Mouse (Mus musculus) ovary, postnatal 36 days (tissue): ENCODE measurements at regions not wholly inside any gene's neighbourhood (a gene's known extent, or its start where the extent isn't known, plus 50 kb on each side); places are given as distances from the start of the nearest gene placed in this dataset.

Experiments
- DNase-seq: peaks from one replicate; pipeline ENCODE4 v3.0.0; 2022; ENCODE audit warnings: low spot score, mixed read lengths

DNA sequence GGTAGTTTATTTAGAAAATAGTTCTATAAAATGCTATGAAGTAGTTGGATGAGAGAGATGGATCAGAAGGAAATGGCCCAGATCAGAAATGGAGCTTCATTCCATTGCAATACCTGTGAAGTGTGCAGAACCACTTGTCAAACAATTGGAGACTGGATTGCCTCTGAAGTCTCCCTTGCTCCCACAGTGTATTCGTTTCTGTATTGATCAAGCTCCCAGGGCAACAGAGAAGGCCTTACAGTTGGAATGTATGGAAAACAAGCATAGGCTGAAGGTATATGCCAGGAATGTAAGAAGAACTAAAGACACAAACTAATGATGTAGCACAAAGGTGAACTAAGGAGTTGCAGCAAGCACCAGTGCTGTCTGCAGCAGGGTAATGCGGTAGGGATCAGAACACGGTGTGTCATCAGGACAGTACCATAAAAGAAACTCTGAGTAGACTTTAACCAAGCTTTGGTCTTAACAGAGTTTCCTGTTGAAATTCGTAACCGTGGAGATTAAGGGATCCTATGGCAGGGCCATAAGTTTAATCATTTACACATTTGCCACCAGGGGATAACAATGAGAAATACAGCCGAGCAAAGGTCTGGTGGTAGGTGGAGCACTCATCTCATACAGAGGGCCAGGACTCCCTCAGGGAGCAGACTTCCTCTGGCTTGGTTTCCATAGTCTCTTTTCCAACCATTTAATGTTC lies 732.9 kb upstream of the 2610301B20Rik start:
- no peak for DNase-seq

DNA sequence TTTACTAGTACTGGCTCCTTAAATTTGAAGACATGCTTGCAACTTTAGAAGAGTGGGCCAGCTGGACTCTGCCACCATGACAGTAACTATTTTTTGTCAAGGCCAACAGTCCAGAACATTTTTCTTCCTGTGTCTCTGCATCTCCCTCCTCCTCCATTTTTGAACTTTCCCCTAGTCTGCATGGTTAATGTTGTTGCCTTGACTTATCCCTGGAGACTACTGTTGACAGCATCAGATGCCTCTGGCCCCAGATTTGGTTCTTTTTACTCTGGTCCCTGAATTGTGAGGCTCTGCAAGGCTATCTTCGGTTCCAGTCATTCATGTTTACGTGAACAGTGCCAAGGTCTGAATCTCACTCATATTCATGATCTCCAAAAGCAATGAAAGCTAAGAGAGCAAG lies 724.4 kb upstream of the 2610301B20Rik start:
- DNase-seq, result no peak

DNA sequence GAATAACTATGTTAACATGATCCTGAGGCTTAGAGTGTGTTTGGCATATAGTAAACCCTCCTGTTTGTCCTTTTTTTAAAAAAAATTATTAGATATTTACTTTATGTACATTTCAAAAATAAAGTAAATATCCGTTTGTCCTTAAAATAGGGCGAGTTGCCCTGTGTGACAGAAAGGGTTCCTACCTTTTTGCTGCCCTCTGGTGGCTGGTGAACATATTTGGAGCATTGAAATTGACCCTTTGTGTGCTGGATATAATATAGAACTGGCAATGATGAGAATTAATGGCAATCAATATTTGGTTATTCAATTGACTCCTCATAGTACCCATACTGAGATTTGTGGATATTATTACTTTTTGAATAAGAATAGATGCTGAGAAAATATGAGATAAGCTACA lies 723.8 kb upstream of the 2610301B20Rik start:
- no peak for DNase-seq

DNA sequence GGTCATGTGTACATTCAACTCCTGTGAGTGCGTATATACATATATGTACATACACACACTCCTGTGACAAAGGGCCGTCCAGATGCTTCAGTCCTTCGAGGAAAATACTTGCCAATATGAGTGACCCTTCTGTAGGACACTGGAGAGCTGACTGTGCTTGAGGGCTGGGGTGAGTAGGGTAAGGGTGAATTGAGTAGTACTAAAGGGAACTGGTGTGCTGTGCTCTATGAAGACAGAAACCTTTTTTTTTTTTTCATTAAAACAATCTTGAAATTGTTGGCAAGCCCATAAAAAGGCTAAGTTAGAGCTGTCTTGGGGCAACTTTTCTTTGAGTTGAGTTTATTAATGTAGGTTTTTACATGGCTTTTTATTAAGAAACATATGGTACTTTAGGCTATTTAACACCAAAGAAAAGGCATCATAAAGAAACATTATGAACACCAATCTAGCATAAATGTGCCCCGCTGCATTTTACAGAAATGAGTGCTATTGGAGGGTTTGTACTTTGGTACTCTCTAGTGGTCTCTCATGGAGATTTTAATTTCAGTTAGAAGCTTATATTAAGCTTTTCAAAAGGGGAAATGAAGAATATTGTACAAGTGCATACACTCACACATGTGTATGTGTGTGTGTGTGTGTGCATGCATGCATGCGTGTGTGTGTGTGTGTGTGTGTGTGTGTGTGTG lies 718.5 kb upstream of the 2610301B20Rik start:
- no peak for DNase-seq

DNA sequence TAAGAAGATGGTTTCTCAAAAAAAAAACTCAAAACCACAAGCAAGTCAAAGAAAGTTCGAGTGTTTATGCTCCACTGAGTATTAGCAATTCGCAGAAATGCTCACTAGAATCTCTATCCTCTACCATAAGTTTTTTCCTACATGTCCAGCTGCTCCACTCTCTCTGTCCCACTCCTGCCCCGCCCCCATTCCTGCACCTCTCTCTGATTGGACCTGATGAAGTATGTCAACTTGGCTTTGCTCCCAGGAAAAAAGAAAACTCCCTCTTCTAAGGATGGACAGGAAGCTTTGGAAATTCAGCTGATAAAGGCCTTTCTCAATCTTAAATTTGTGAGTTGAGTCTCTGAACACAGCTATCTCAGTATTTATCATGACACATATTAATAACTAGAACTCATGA lies 684.4 kb upstream of the 2610301B20Rik start:
- peak; percentile 18 for DNase-seq

DNA sequence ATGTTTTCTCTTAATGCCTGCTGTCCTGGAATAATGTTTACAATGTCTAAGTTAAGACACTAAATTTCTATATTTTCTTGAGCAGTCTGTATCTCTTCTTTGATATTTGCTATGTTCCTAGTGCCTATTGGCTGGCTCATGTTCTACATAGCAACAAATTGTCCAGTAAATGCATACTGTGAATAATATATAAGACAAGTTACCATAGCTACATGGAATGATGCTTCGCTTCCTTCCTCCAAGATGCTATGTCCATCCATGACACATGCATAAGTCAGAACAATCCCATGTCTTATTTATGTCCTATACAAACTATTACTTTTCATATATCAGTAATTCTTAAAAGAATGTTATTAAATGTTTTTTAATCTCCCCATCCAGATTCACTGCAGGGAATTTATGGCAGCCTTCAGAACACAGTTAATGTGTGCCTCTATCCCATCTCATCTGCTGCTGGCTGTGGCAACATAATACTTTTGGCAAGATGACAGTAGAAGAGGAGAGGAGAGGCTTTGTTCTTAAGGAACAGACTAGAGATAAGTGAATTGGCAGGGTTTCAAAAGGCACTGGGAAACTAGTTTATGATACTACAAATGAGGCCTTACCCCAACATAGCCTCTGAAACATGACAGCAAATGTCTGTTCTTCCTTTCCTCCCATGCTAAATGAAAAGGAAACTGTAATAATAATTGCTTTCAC lies 676.9 kb upstream of the 2610301B20Rik start:
- no peak for DNase-seq

DNA sequence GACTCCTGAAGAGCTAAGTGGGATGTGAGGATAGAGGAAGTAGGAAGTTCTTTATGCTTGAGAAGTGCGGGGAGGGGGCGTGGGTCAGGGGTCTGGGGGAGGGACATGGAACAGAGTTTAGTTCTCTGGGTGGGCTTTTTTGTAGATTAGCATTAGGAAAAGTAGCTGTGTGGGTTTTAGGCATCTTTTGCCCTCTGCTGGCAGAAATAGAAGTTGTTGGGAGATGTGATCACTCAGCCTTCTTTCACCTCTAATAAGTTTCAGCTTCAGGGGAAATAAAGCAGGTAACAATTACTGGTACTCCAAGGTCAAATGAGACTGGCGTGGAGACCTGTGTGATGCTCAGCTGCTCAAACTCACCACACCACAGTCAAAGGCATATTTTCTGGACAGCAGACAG lies 672.5 kb upstream of the 2610301B20Rik start:
- DNase-seq, result no peak

DNA sequence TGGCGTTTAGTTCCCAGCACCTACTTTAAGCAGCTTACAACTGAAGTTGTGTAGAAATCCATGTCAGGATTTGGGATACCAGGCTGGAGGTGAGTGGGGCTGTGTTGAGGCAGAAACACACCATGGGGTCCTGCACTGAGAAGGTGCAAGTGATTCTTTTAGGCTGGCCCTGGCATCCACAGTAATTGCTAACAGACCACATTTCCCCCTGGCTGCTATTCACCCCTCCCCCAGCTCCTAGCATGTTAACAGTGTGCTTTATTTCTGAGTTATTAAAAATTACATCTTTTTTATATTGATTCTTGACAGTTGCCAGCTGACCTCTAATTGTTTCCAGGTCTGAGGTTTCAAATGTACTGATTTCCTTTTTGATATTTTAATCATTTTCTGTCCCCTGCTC lies 670.1 kb upstream of the 2610301B20Rik start:
- no peak for DNase-seq

DNA sequence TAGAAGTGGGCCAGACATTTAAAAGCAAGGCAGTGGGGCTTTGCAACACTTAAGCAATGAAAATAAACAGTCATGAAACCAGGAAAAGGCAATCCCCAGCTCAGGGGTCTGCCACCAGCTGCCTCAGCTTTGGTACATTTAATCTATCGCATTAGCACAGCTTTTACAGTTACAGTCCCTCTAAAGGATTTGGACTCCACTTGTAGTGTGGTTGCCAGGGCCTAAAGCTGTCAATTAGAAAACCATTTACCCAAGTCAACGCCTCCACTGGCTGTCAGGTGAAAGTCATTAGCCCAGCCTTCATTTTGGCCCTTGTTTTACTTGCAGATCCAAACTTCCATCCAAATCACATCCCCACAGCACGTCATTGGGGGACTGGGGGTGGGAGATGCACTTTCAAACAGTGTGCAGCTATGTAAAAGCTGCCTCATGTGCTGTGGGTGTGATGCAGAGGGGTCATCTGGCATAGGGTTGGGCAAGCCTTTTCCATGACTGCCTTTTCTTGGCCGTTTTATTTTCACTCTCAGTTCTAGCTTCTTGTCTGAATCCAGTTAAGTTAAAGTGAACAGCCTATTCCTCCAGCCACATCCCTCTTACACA lies 664.9 kb upstream of the 2610301B20Rik start:
- no peak for DNase-seq

DNA sequence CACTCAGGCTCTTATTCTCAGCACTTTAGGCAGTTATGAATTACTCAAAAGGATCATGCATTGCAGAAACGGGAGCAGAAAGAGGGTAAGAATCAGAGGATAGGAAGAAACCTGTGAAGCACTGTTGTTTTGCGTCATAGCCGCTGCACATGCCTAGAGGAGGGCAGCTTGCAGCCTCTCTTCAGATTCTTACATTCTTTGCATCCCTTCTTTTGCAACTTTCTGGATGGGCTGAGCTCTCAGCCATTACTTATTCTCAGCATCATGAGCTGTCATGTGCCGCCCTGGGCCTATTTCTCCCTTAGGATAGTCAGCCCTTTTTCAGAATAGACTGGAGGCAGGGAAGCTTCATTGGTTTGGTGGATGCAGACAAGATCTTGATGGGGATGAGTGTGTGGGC lies 663.0 kb upstream of the 2610301B20Rik start:
- no peak for DNase-seq

DNA sequence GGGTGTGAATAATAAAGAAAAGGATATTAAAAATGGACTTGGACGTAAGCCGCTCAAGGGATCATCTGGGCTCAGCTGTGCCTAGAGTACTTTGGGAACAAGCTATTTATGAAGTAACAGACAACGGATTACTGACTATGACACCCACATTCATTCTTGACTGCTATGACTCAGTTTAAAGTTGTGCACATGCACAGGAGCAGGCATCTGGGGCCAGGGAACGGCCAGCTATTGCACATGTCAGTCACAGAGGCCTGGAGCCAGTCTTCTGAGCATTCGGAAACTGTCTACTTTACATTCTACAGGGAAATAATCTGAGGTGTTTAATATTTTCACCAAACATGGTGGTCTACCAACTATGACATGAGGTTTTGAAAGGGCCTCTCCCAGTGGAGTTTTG lies 639.0 kb upstream of the 2610301B20Rik start:
- DNase-seq, result no peak

DNA sequence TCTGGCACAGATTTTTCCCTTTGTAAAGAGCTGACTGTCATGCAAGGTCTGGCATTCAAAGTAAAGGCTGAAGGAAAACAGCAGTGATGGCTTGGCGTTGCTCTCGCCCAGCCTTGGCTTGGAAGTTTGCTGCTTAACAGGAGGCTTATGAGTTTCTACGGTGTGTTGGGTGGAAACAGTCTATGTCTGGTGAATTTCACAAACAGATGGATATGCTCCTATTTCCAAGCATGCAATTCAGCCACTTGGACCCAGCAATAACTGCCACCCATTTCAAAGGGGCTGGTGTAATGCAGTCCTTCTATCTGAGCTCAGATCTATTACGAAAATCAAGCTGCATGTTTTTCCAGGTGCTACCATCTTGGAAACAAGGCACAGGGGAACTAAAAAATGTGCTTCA lies 632.2 kb upstream of the 2610301B20Rik start:
- DNase-seq, result no peak

DNA sequence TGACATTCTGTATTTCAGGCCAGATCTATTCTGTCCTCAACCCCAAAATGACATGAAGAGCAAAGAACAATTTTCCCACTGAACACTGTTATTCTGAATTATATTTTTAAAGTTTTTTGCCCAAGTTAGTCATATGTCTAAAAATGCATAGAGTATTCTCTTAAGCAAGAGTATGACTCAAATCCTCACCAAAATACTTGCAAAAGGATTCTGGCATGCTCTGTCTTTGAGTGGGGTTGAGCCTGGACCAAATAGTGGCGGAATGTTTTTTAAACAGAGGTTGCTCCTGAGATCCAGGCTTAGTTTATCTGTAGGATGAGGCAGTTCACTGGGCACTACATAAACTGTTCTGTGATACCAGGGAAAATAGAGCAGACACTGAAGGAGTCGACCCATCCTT lies 631.4 kb upstream of the 2610301B20Rik start:
- DNase-seq, result no peak

DNA sequence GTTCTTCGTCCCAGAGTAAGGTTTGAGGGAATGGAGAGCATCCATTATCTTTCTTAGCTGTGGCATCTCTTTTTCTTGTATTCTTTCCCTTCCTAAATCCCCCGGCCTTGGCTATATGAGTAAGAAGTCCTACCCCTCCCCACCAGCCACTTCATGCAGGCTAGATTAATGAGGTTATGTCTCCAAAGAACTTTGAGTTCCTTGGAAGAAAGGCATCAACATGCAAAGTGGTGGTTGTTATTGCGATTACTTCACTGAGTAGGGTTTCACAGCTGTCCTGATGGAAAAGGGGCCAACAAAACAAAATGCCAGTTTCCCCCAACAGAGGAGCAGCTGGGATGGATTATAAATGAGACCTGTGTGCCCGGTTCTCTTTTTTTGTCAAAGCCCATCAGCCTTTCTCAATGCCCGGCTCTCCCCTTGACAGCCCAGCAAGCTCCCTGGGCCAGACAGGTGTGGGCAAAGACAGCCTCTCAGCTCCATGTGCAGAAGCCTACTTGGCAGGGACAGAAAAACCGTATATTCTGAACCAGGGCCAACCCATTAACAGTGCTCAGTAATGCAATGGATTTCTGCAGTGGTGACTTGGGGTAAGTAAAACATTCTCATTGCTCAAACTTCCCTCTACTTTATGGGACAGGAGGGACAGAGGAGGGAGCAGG lies 620.1 kb upstream of the 2610301B20Rik start:
- DNase-seq, result no peak

DNA sequence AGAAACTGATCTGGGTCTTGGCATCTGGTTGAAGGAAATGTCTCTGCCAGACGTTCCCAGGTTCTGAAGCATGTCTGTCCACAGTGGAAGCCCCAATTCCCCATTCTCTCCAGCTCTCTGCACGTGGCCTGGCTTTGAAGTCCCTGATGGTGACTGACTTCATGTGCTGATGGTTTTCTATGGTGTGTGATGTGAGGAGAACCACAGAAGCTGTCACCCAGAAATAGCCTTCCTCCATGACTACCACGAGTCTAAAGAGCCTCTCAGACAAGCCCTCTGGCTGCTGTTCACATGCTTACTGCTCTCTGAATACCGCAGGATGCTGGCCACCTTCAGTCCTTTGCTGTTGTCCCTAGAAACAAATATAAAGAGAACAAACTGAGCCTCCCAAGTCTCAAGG lies 616.8 kb upstream of the 2610301B20Rik start:
- no peak for DNase-seq

DNA sequence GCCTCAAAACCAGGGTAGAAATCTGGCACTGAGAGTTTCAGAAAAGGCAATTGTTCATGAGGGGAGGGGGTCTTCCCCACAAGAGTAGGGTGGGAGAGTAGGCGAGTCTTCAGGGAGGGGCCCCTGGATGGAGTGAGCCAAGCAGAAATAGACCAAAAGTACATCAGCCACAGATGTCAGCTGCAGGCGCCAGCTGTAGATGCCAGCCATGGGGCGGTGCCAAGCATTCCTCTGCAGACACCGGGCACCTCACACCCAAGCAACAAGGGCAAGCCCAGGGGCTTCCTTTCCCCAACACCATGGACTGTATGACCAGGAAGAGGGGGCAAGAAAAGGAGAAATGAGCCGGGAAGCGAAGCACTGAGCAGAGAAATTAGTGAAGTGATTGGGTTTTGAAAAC lies 613.9 kb upstream of the 2610301B20Rik start:
- DNase-seq, result no peak

DNA sequence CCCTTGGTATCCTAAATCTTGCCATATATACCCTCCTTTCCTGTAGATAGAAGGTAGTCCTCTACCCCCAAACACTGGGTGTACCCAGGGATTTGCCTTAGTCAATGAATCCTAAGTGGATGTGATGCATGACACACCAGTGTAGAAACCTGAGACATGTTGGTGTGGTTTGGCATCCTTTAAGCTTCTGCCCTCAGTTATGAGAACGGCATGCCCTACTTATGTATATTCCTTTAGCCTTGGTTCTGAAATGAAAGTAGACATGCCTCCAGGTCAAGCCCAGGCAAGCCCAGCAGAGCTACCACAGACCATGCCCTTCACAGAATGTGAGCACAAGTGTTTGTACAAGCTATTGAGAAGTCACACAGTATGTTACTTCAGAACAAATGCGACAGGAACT lies 608.4 kb upstream of the 2610301B20Rik start:
- no peak for DNase-seq

DNA sequence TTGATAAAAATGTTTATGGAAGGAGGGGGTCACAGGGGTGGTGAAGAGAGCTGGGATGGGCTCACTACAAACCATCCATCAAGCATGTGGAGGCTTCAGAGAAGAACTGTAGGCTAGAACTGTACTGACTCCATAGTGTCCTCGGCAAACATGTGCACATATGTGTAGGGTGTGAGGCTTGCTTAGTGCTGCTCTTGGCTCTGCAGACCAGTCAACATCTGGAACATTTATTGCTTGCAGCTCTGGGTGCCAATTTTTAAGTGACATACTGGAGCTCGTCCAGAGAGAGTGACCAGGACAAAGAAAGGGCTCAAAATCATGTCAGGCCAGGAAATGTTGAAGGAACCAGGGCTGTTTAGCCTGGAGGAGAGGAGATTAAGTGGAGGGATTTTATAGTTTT lies 588.7 kb upstream of the 2610301B20Rik start:
- no peak for DNase-seq

DNA sequence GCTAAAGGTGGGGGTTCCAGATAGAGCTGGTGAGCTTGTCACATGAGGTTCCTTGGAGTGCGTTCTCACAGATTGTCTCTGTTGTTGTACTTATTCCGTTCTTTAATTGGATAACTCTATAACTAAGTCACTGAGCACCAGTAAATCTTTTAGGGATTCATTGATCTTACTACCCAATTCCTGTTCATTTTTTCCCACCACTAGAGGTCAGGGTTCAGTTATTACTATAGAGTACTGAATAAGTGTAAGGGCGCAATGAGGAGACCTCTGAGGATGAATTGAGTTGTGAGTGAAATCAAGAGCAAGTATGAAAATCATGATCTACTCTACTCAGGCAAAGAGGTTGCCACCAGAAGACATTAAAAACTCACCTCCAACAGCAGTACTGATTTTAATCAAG lies 584.0 kb upstream of the 2610301B20Rik start:
- no peak for DNase-seq

DNA sequence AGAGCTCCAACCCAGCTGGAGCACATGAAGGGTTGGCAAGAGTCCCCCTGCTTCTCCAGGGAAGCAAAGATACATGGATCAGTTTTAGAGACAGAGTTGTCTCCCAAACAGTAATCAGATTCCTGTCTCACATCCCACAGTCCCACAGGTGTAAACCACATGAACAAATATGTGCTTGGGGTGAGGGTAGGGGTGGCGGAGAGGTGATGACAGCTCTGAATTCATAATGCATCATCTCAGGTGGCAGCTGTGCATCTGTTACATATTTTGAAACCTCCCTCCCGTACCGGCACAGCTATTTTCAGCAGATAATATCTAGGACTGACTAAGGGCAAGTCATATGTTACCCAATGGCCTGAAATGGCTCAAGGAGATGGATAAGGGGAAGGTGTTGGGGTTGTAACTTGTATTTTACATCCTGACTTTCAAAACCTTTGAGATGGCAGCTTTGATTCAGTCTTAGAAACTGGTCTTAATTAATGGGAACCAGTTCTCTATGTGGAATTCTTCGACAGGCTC lies 579.2 kb upstream of the 2610301B20Rik start:
- DNase-seq, result no peak

DNA sequence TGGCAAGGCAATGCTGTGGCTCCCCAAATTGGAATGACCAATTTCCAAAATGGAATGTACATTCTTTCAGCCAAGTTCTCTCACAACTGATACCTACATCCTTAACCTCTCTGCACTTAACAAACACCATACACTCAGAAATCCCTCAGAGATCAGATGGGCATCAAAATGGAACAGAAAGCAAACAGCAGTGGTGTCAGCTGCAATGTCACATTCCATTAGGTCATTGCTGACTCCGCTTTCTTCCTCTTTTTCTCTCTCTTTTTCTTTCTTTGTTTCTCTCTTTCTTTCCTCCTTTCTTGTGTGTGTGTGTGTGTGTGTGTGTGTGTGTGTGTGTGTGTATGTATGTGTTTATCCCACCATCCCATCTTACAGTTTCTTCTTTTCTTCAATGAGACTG lies 578.1 kb upstream of the 2610301B20Rik start:
- no peak for DNase-seq

DNA sequence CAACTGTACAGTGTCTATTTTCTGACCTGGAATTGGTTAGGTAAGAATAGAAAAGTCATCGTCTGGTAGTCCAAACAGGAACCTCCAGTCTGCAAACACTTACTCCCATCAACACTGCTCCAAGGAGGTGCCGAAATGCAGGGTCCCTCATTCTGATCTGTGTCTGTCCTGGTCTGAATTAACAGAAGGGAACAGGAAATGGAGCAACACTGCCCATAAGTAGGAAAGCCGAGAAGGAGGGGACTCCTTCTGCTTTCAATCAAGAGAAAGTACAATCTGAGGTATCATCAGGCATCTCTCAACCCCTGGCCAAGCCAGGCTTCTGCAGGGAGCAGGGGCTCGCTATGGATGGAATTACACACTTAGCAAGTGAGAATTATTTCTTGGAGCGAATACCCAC lies 562.4 kb upstream of the 2610301B20Rik start:
- DNase-seq, result no peak
